ENCODE assay signal across 16 mouse cellular contexts in genomic region chr1:170731865-170732595, GRCm38 (mm10).
A peak's percentile ranks its signal among the peaks of the same experiment; 100 is the strongest.
DNase-seq lines count a peak whose midpoint lies in the region; TF ChIP-seq lines count a peak whose summit lies in the region.
"Had no signal": no experiment of that assay in that cellular context is flagged by ENCODE, and none has a peak within 500 bp of the region (broad histone marks: within the 10 kb centered on the region; RNA-seq: fewer than 3 reads in every experiment).

No protein-coding gene starts in this region.

- no peak overlapping the region for H3K4me3 ChIP-seq in MEL (ENCODE audit: control insufficient read depth in 1 of 2, insufficient read depth in 1 of 2, low read depth in 2 of 2, low read length in 2 of 2)
- H3K4me3 ChIP-seq in embryonic fibroblast, embryonic 13.5 days (ENCODE audit: insufficient read depth, low read length): no peak overlapping the region
- H3K4me3 ChIP-seq: hindbrain, embryonic 13.5 days; midbrain, embryonic 15.5 days; neural tube, embryonic 12.5 days; stomach, embryonic 15.5 days had no signal

- no peak for TF ChIP-seq CTCF in MEL (IDR thresholded peaks at IDR 0.05 in 2 of 3, conservative IDR thresholded peaks at IDR 0.05 in 1 of 3; ENCODE audit: control insufficient read depth in 1 of 3, insufficient read depth in 1 of 3, low read depth in 2 of 3, low read length in 3 of 3, poor library complexity in 1 of 3, severe bottlenecking in 1 of 3)
- TF ChIP-seq CTCF in embryonic fibroblast, embryonic 13.5 days (IDR thresholded peaks at IDR 0.05; ENCODE audit: borderline replicate concordance, insufficient read depth, low read length): no peak

- H3K9me3 ChIP-seq in MEL (replicated peaks; ENCODE audit: insufficient read depth, low read length): no peaks in the 10 kb centered on the region
- H3K9me3 ChIP-seq: hindbrain, embryonic 13.5 days; midbrain, embryonic 15.5 days; neural tube, embryonic 12.5 days; stomach, embryonic 15.5 days had no signal

- H3K79me2 ChIP-seq in MEL (ENCODE audit: control insufficient read depth, insufficient read depth, low read length, poor library complexity): no peaks in the 10 kb centered on the region

- no peak for TF ChIP-seq POLR2A in MEL (IDR thresholded peaks at IDR 0.05; ENCODE audit: control insufficient read depth in 1 of 2, insufficient read depth in 1 of 2, low read depth in 1 of 2, low read length in 2 of 2, poor library complexity in 1 of 2)
- no peak for TF ChIP-seq POLR2A in embryonic fibroblast, embryonic 13.5 days (IDR thresholded peaks at IDR 0.05; ENCODE audit: low read depth, low read length)

- peak; percentile 48 to 70; a peak in 2 of 4 replicates for TF ChIP-seq EP300 in MEL (IDR thresholded peaks at IDR 0.05; ENCODE audit: low read depth in 1 of 2, low read length in 2 of 2)

- no peak for TF ChIP-seq RAD21 in MEL (IDR thresholded peaks at IDR 0.05; ENCODE audit: low read depth, low read length)

- no peak overlapping the region for H3K9ac ChIP-seq in MEL (ENCODE audit: control insufficient read depth, low read depth, low read length, poor library complexity, severe bottlenecking)
- H3K9ac ChIP-seq: hindbrain, embryonic 13.5 days; midbrain, embryonic 15.5 days; neural tube, embryonic 12.5 days; stomach, embryonic 15.5 days had no signal

- H3K36me3 ChIP-seq in MEL (ENCODE audit: control insufficient read depth in 1 of 2, insufficient read depth in 2 of 2, low read length in 2 of 2): peaks cover 0 to 25% of the 10 kb centered on the region in 2 experiments; a peak in 2 of 4 replicates
- H3K36me3 ChIP-seq: hindbrain, embryonic 13.5 days; midbrain, embryonic 15.5 days; neural tube, embryonic 12.5 days; stomach, embryonic 15.5 days had no signal

- H3K27ac ChIP-seq in MEL (ENCODE audit: control insufficient read depth, low read depth, low read length): peak overlapping the region; percentile 56
- peak overlapping the region; percentile 94 for H3K27ac ChIP-seq in embryonic fibroblast, embryonic 13.5 days (ENCODE audit: insufficient read depth, low read length)
- H3K27ac ChIP-seq: hindbrain, embryonic 13.5 days; midbrain, embryonic 15.5 days; neural tube, embryonic 12.5 days; stomach, embryonic 15.5 days had no signal

- H3K4me1 ChIP-seq in MEL (ENCODE audit: control insufficient read depth in 1 of 2, insufficient read depth in 2 of 2, low read length in 2 of 2): peaks cover 15% of the 10 kb centered on the region in 2 experiments
- peaks cover 19% of the 10 kb centered on the region for H3K4me1 ChIP-seq in embryonic fibroblast, embryonic 13.5 days (ENCODE audit: control insufficient read depth, insufficient read depth, low read length)
- H3K4me1 ChIP-seq: midbrain, embryonic 15.5 days; neural tube, embryonic 12.5 days; stomach, embryonic 15.5 days had no signal

- no peaks in the 10 kb centered on the region for H3K27me3 ChIP-seq in MEL (ENCODE audit: control insufficient read depth in 1 of 2, insufficient read depth in 2 of 2, low read length in 2 of 2)
- H3K27me3 ChIP-seq: hindbrain, embryonic 13.5 days; midbrain, embryonic 15.5 days; neural tube, embryonic 12.5 days; stomach, embryonic 15.5 days had no signal

- peak; percentile 55 for DNase-seq in layer of hippocampus, adult 9-11 months
- DNase-seq in layer of hippocampus, adult 8-10 months (ENCODE audit: low spot score in 2 of 2): no peak
- DNase-seq in MEL (ENCODE audit: low read depth, low spot score): peak; percentile 68
- DNase-seq in right cerebral cortex, postnatal 36 days (ENCODE audit: low spot score in 2 of 2): peak; percentile 27 to 45
- DNase-seq in Muller cell, postnatal 12 days (ENCODE audit: inconsistent ontology term): no peak
- DNase-seq in lung, postnatal 36 days: no peak
- DNase-seq: cerebellum, adult 2 months; gastrocnemius, postnatal 10 days; kidney, adult 8-10 months; lung, postnatal 4 days; thymus, postnatal 36 days had no signal

TF ChIP-seq in MEL, 35 proteins besides CTCF, POLR2A, EP300 and RAD21:
- TF ChIP-seq ETS1 (IDR thresholded peaks at IDR 0.05; ENCODE audit: low read depth, low read length): peak; percentile 39; the same call in 1 of the 2 replicates
- no peak for TF ChIP-seq USF1 (IDR thresholded peaks at IDR 0.05; ENCODE audit: low read depth, low read length)
- TF ChIP-seq TCF12 (IDR thresholded peaks at IDR 0.05; ENCODE audit: low read depth, low read length): 0 out of 2 replicates have a peak, but pooled peaks have one; percentile 23
- 0 out of 2 replicates have a peak, but pooled peaks have one; percentile 32 for TF ChIP-seq MAFK (IDR thresholded peaks at IDR 0.05; ENCODE audit: borderline replicate concordance, low read depth, low read length)
- TF ChIP-seq GATA1 (IDR thresholded peaks at IDR 0.05; ENCODE audit: low read depth, low read length): peak; percentile 66
- no peak for TF ChIP-seq KAT2A (conservative IDR thresholded peaks at IDR 0.05; ENCODE audit: low read depth, low read length)

Comparison
In these comparisons a context has a peak if more than half of its experiments do, and no peak if none do; other contexts are left out.
1. DNase-seq: peak in layer of hippocampus, adult 9-11 months (single experiment), MEL (single experiment) and right cerebral cortex, postnatal 36 days (2 of 2); none in layer of hippocampus, adult 8-10 months (0 of 2), Muller cell, postnatal 12 days (single experiment) and lung, postnatal 36 days (single experiment).